Mouse (Mus musculus) embryonic facial prominence, embryonic 11.5 days (tissue): ENCODE data around the gene Cacna2d3. TPM values are rescaled to one million over a fixed set of nuclear protein-coding genes. Genes with fewer than 3 reads are reported as not detected.

Source experiments
- ATAC-seq: fragments of 200-750 bp; cut with Nextera tagmentation; replicated peaks from 2 replicates; pipeline ENCODE4 v1.8.0; 2017; ENCODE audit warnings: low read depth; ENCODE audit not compliant: insufficient number of reproducible peaks, low FRiP score, low TSS enrichment
- DNase-seq: peaks from one replicate; pipeline ENCODE4 v3.0.0-alpha.2; 2015; ENCODE audit warnings: low spot score
- H3K27ac ChIP-seq: fragments of 300-500 bp; sonication (generic); replicated peaks from 2 replicates; pipeline ENCODE4 v1.5.1; 2014; ENCODE audit warnings: mild to moderate bottlenecking, low read depth, low read length, control low read depth
- H3K27me3 ChIP-seq: fragments of 300-500 bp; sonication (generic); 2 replicates; pipeline ENCODE4 v1.6.1; 2014; ENCODE audit warnings: mild to moderate bottlenecking, low read length, moderate library complexity, mixed read lengths; ENCODE audit not compliant: control insufficient read depth, insufficient read depth
- H3K36me3 ChIP-seq: fragments of 300-500 bp; sonication (generic); replicated peaks from 2 replicates; pipeline ENCODE4 v1.6.1; 2014; ENCODE audit warnings: low read depth, mild to moderate bottlenecking, low read length, moderate library complexity, mixed read lengths; ENCODE audit not compliant: control insufficient read depth, insufficient read depth
- H3K4me1 ChIP-seq: fragments of 300-500 bp; sonication (generic); 2 replicates; pipeline ENCODE4 v1.6.1; 2014; ENCODE audit warnings: low read length, mixed read lengths; ENCODE audit not compliant: control insufficient read depth, insufficient read depth
- H3K4me2 ChIP-seq: fragments of 300-500 bp; sonication (generic); 2 replicates; pipeline ENCODE4 v1.6.1; 2014; ENCODE audit warnings: low read depth, mild to moderate bottlenecking, control low read depth, low read length, moderate library complexity
- H3K4me3 ChIP-seq: fragments of 300-500 bp; sonication (generic); 2 replicates; pipeline ENCODE4 v1.5.1; 2014; ENCODE audit warnings: low read depth, low read length, control low read depth
- H3K9ac ChIP-seq: fragments of 300-500 bp; sonication (generic); replicated peaks from 2 replicates; pipeline ENCODE4 v1.6.1; 2014; ENCODE audit warnings: mild to moderate bottlenecking, control low read depth, low read length
- H3K9me3 ChIP-seq: fragments of 300-500 bp; sonication (generic); replicated peaks from 2 replicates; pipeline ENCODE4 v1.6.1; 2016; ENCODE audit warnings: mild to moderate bottlenecking, low read length, inconsistent platforms, mixed read lengths; ENCODE audit not compliant: control insufficient read depth
- WGBS: fragments of 180-500 bp; shearing (Covaris S2); extraction: QIAGEN DNeasy Blood & Tissue Kit; methylation state at CpG from one replicate; pipeline ENCODE4 v1.1.7; 2014; 5-methylcytosine and 5-hydroxymethylcytosine counted together
- polyA plus RNA-seq: library from polyadenylated mRNA; unstranded; fragments of >200 nt; fragmentation: Nextera tagmentation; extraction: Ambion mirVana; gene quantifications from 2 replicates; pipeline ENCODE4 v1.2.1, GENCODE M21; 2014

Gene Cacna2d3
- polyA plus RNA-seq, 1 experiment from 2014 or later: 4.0 TPM

GRCm38 (mm10) chr14:29270541-29270940 lies 451.1 kb downstream of the Cacna2d3 start:
- no peaks in the 10 kb centered on the region for H3K36me3 ChIP-seq
- ATAC-seq: no peak
- WGBS: 91% methylated on average over 5 of the region's 5 CpGs

DNA sequence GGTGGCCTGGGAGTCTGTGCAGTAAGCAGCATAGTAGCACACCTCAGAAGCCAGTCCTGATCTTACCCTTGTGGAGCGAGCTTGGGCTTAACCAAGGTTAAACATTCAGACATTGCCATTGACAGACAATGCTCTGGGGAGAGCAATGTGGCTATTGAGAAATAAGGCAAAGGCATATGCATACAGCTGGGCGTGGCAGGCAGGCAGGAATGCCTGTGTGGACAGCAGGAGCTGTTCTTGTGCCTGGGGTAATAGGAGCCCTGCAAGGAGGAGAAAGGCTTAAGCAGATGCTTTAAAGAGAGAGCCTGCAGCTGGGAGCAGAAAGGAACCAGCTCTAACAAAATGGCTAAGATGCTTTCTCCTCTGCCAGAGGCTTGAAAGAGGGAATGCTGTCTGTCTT lies 451.8 kb downstream of the Cacna2d3 start:
- H3K4me1 ChIP-seq: no peaks in the 10 kb centered on the region

More at GRCm38 (mm10) chr14:29270541-29270940, 451.1 kb downstream of the Cacna2d3 start:
- Histone ChIP-seq H3K4me3 (no peak overlapping the region), H3K4me1 (no peaks in the 10 kb centered on the region), H3K27me3 (no peaks in the 10 kb centered on the region), H3K4me2 (no peak overlapping the region), H3K9me3 (no peaks in the 10 kb centered on the region), H3K9ac (no peak overlapping the region), H3K27ac (no peak overlapping the region)
- DNase-seq: no peak

DNA sequence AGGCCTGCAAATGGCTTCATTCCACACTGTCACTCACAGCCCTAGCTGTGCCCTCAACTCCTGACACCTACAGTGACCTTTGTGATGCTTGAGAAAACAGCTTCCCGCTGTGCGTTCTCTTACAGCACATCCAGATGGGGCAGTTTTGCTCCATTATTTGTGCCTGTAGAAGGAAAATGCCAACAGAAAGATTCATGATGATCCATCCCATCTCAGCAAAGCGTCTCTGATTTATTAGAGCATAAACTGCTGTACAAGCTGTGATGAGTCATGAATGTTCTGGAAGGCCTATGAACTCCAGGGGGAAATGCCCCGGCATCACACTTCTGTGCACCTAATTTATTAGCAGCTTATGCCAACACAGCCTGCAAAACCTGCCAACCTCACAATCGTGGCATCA lies 453.1 kb downstream of the Cacna2d3 start:
- no peak overlapping the region for H3K9ac ChIP-seq
- no peak overlapping the region for H3K27ac ChIP-seq
- H3K4me2 ChIP-seq: no peak overlapping the region
- H3K4me1 ChIP-seq: no peaks in the 10 kb centered on the region
- ATAC-seq: no peak
- DNase-seq: no peak
- no peaks in the 10 kb centered on the region for H3K36me3 ChIP-seq
- WGBS: 43% methylated on average over 5 of the region's 5 CpGs
- no peaks in the 10 kb centered on the region for H3K9me3 ChIP-seq
- H3K4me3 ChIP-seq: no peak overlapping the region
- H3K27me3 ChIP-seq: no peaks in the 10 kb centered on the region

More for the DNA sequence above, 451.8 kb downstream of the Cacna2d3 start:
- DNase-seq: peak; percentile 22
- ATAC-seq: no peak
- Histone ChIP-seq H3K9me3 (no peaks in the 10 kb centered on the region), H3K9ac (no peak overlapping the region), H3K27ac (no peak overlapping the region), H3K27me3 (no peaks in the 10 kb centered on the region), H3K4me2 (no peak overlapping the region), H3K36me3 (no peaks in the 10 kb centered on the region), H3K4me3 (no peak overlapping the region)
- WGBS: 58% methylated on average over 2 of the region's 2 CpGs

- Histone ChIP-seq H3K36me3 (no peaks in the 10 kb centered on the region), H3K4me2 (no peak overlapping the region), H3K9ac (no peak overlapping the region), H3K9me3 (no peaks in the 10 kb centered on the region), H3K27me3 (no peaks in the 10 kb centered on the region), H3K4me1 (no peaks in the 10 kb centered on the region), H3K27ac (no peak overlapping the region), H3K4me3 (no peak overlapping the region)
- peak; percentile 45 for DNase-seq
- ATAC-seq: no peak
- 48% methylated on average over 5 of the region's 5 CpGs for WGBS
These were observed 454.3 kb downstream of the Cacna2d3 start for GRCm38 (mm10) chr14:29267233-29267874.

- Histone ChIP-seq H3K4me3 (no peak overlapping the region), H3K9ac (no peak overlapping the region), H3K27ac (no peak overlapping the region), H3K4me2 (no peak overlapping the region), H3K9me3 (no peaks in the 10 kb centered on the region), H3K36me3 (no peaks in the 10 kb centered on the region), H3K4me1 (no peaks in the 10 kb centered on the region), H3K27me3 (no peaks in the 10 kb centered on the region)
- 79% methylated on average over 1 of the region's 1 CpGs for WGBS
- no peak for DNase-seq
- ATAC-seq: no peak
These were observed 461.0 kb downstream of the Cacna2d3 start for GRCm38 (mm10) chr14:29260621-29261020.

DNA sequence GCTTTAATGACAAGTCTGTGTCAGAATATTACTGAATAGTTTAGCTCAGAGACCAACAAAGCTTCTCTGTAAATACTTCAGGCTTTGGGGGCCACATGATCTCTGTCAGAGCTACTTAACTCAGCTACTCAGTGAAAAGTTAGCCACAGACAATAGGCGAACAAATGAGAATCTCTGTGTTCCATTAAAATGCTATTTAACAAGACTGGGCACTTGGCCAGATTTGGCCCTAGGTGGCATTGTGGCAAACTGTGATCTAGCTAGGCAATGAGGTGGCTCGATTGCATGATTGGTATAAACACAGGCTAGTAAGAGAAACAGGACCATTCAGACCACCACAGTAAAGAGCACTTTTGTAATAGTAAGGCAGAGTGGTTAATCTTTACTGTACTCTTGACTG lies 478.1 kb downstream of the Cacna2d3 start:
- no peak overlapping the region for H3K9ac ChIP-seq
- 76% methylated on average over 2 of the region's 2 CpGs for WGBS
- no peak overlapping the region for H3K4me2 ChIP-seq
- H3K9me3 ChIP-seq: no peaks in the 10 kb centered on the region
- H3K36me3 ChIP-seq: no peaks in the 10 kb centered on the region
- H3K27me3 ChIP-seq: no peaks in the 10 kb centered on the region
- no peaks in the 10 kb centered on the region for H3K4me1 ChIP-seq
- ATAC-seq (no peak), DNase-seq (no peak)
- no peak overlapping the region for H3K4me3 ChIP-seq
- H3K27ac ChIP-seq: no peak overlapping the region

DNA sequence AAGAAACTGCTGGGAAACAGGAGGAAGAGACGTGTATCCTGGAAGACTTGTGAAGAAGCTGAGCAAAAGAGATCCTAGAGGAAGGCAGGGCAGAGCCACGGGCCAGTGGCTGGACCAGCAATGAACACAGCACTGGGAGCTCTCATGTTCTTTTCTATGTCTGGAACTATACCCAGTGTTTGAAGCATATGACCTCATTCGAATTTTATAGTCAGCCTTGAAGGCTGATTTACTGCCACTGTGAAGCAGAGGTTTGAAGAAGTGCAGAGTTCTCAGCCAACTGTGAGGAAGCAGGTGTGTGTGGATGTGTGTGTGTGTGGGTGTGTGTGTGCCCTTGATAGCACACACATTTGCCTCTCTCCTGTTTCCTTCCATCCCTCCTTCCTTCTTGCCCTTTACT lies 483.2 kb downstream of the Cacna2d3 start:
- ATAC-seq (no peak), DNase-seq (no peak)
- H3K27me3 ChIP-seq: no peaks in the 10 kb centered on the region
- 79% methylated on average over 3 of the region's 3 CpGs for WGBS
- no peak overlapping the region for H3K9ac ChIP-seq
- H3K4me1 ChIP-seq: no peaks in the 10 kb centered on the region
- H3K27ac ChIP-seq: no peak overlapping the region
- H3K36me3 ChIP-seq: no peaks in the 10 kb centered on the region
- no peaks in the 10 kb centered on the region for H3K9me3 ChIP-seq
- H3K4me2 ChIP-seq: no peak overlapping the region
- H3K4me3 ChIP-seq: no peak overlapping the region

- Histone ChIP-seq H3K9ac (no peak overlapping the region), H3K4me1 (no peaks in the 10 kb centered on the region), H3K4me3 (no peak overlapping the region), H3K27me3 (no peaks in the 10 kb centered on the region), H3K36me3 (no peaks in the 10 kb centered on the region), H3K9me3 (no peaks in the 10 kb centered on the region), H3K4me2 (no peak overlapping the region), H3K27ac (no peak overlapping the region)
- 50% methylated on average over 19 of the region's 19 CpGs for WGBS
- DNase-seq (no peak), ATAC-seq (no peak)
These were observed 492.5 kb downstream of the Cacna2d3 start for GRCm38 (mm10) chr14:29228976-29229716.
